Mouse (Mus musculus) liver, embryonic 15.5 days (tissue): ENCODE measurements around the gene Polr1c. TPM values are rescaled to one million over a fixed set of nuclear protein-coding genes. Genes with fewer than 3 reads are reported as not detected.
A peak's percentile ranks its signal among the peaks of the same experiment; 100 is the strongest.

Experiments used
- ATAC-seq: fragments of 200-750 bp; cut with Nextera tagmentation; 2 replicates; pipeline ENCODE4 v1.8.0; 2017; ENCODE audit warnings: moderate number of reproducible peaks, mild to moderate bottlenecking, moderate library complexity; ENCODE audit not compliant: insufficient read depth
- H3K27ac ChIP-seq: fragments of 300-500 bp; sonication (generic); replicated peaks from 2 replicates; pipeline ENCODE4 v1.5.1; 2015; ENCODE audit warnings: mild to moderate bottlenecking, inconsistent platforms
- H3K27me3 ChIP-seq: fragments of 300-500 bp; sonication (generic); 2 replicates; pipeline ENCODE4 v1.6.1; 2015; ENCODE audit warnings: mild to moderate bottlenecking, inconsistent platforms
- H3K36me3 ChIP-seq: fragments of 300-500 bp; sonication (generic); replicated peaks from 2 replicates; pipeline ENCODE4 v1.6.1; 2015; ENCODE audit warnings: moderate library complexity, mild to moderate bottlenecking, inconsistent platforms
- H3K4me1 ChIP-seq: fragments of 300-500 bp; sonication (generic); replicated peaks from 2 replicates; pipeline ENCODE4 v1.6.1; 2015; ENCODE audit warnings: inconsistent platforms
- H3K4me2 ChIP-seq: fragments of 300-500 bp; sonication (generic); 2 replicates; pipeline ENCODE4 v1.6.1; 2015; ENCODE audit warnings: moderate library complexity, mild to moderate bottlenecking, inconsistent platforms
- H3K4me3 ChIP-seq: fragments of 300-500 bp; sonication (generic); replicated peaks from 2 replicates; pipeline ENCODE4 v1.5.1; 2015; ENCODE audit warnings: mild to moderate bottlenecking, inconsistent platforms
- H3K9ac ChIP-seq: fragments of 300-500 bp; sonication (generic); 2 replicates; pipeline ENCODE4 v1.6.1; 2015; ENCODE audit warnings: moderate library complexity, mild to moderate bottlenecking, inconsistent platforms
- H3K9me3 ChIP-seq: fragments of 300-500 bp; sonication (generic); replicated peaks from 2 replicates; pipeline ENCODE4 v1.6.1; 2016; ENCODE audit warnings: inconsistent platforms
- WGBS: fragments of 180-500 bp; shearing (Covaris S2); methylation state at CpG from one replicate; pipeline ENCODE4 v1.1.7; 2015; ENCODE audit warnings: mixed read lengths; ENCODE audit not compliant: insufficient replicate concordance; 5-methylcytosine and 5-hydroxymethylcytosine counted together
- polyA plus RNA-seq: library from polyadenylated mRNA; unstranded; fragments of >200 nt; fragmentation: Nextera tagmentation; extraction: Ambion mirVana; gene quantifications from 2 replicates; pipeline ENCODE4 v1.2.1, GENCODE M21; 2015

Gene Polr1c
- polyA plus RNA-seq, 1 experiment from 2014 or later: 30.6 TPM

DNA sequence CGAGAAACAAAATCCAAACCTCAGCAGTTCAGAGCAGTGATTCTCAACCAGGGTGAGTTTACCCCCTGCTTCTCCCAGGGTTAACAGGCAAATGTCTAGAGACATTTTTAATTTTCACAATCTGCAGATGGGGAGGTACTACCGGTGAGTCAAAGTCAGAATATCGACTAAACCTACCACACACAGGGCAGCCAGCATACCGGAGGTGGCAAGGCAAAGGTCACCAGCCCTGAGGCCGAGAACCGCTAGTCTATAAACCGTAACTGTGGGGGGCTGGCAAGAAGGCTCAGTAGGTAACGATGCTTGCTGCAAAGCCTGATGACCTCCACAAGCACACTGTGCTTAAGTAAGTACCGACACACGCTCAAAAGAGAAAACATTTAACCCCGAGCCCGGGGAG is 17.6 kb upstream of the Polr1c start:
- no peak overlapping the region for H3K9ac ChIP-seq
- no peak overlapping the region for H3K27ac ChIP-seq
- H3K4me3 ChIP-seq: no peak overlapping the region
- H3K36me3 ChIP-seq: peaks cover 58% of the 10 kb centered on the region
- no peaks in the 10 kb centered on the region for H3K9me3 ChIP-seq
- ATAC-seq: no peak
- WGBS: 81% methylated on average over 12 of the region's 12 CpGs
- no peaks in the 10 kb centered on the region for H3K27me3 ChIP-seq
- no peak overlapping the region for H3K4me2 ChIP-seq
- H3K4me1 ChIP-seq: peaks cover 8% of the 10 kb centered on the region; the same call in 1 of the 2 replicates

DNA sequence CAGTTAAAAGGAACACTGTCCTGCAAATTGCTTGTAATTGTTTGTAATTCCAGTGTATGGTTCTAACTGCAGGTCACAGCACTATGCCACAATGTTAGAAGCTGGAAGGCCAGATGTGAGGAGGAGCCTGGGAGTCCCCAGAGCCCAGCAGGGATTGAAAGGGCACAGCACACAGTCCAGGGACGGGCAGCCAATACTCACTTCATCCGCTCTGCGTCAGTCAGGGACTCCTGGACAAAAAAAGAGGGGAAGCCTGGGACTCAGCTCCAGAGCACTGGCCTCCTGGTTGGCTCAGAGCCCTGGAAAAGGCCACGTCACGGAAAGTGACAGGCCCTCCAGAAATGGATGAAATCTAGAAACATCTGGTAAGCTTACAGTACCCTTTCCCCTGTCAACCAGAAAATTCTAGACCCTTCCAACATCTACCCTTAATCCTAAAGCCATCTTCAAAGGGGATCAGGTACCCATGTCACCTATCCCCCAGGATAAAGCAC is 14.4 kb upstream of the Polr1c start:
- H3K4me3 ChIP-seq: no peak overlapping the region
- H3K4me1 ChIP-seq: peaks cover 8% of the 10 kb centered on the region; the same call in 1 of the 2 replicates
- WGBS: 88% methylated on average over 5 of the region's 5 CpGs
- no peak overlapping the region for H3K4me2 ChIP-seq
- no peak for ATAC-seq
- H3K27ac ChIP-seq: no peak overlapping the region
- peaks cover 77% of the 10 kb centered on the region for H3K36me3 ChIP-seq
- no peaks in the 10 kb centered on the region for H3K27me3 ChIP-seq
- no peaks in the 10 kb centered on the region for H3K9me3 ChIP-seq
- no peak overlapping the region for H3K9ac ChIP-seq

DNA sequence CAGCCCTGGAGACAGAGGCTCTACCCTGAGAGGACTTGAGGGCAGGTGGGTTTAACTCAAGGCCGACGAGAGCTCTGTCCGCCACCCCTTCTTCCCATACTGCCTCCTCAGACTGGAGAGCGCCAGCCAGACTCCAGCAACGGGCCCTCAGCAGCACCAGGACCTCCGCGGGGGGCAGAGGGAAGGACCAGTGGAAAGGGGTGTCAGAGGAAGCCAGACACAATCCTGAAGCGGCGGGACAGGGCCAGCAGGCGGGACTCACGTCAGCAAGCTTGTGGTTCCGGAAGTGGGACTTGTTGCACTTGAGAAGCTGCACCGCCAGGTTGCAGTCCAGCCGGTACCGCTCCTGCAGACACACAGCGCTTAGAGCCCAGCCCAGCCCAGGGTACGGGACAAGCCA is 11.8 kb upstream of the Polr1c start:
- no peak for ATAC-seq
- Histone ChIP-seq H3K4me3 (no peak overlapping the region), H3K36me3 (peaks cover 67% of the 10 kb centered on the region), H3K9me3 (no peaks in the 10 kb centered on the region), H3K9ac (no peak overlapping the region), H3K4me2 (no peak overlapping the region), H3K27ac (no peak overlapping the region), H3K4me1 (no peaks in the 10 kb centered on the region; the same call in 1 of the 2 replicates), H3K27me3 (peaks cover 22% of the 10 kb centered on the region)
- 81% methylated on average over 17 of the region's 17 CpGs for WGBS

DNA sequence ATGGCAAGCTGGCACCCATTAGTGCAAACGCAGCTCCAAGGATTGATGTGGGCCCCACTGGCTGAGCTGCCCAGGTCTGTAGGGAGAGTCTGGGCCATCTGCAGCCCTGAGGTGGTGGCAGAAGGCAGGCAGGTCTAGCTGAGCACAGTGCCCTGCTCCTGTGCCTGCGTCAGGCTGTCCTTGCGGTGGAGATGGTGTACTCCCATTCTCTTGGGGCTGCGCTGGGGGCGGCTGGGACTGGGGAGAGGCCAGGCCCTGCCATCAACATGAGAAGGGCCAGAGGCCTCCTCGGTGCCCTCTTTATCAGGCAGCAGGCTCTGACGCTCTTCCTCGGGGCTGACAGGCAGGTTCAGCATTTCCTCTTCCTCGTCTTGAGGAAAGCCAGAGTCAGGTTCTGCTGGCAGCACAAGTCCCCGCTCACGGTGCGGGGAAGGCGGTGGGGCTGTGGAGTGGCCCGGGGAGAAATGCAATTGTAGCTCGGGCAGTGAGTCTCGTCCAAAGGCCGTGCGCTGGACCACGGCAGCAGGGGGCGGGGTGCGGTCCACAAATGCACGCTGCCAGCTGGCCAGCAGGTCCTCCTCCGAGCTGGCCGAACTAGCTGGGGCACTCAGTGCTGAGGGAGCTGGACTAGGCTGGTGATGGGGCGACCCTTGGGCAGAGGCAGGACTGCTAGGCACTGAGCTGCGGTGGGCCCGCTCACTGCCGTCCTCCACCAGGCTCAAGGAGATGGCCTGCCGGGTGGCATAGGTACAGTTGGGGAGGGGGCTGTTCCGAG is 10.6 kb upstream of the Polr1c start:
- no peak overlapping the region for H3K4me2 ChIP-seq
- no peak overlapping the region for H3K4me3 ChIP-seq
- no peaks in the 10 kb centered on the region for H3K9me3 ChIP-seq
- H3K36me3 ChIP-seq: peaks cover 55% of the 10 kb centered on the region
- H3K9ac ChIP-seq: no peak overlapping the region
- peaks cover 34% of the 10 kb centered on the region for H3K27me3 ChIP-seq
- H3K27ac ChIP-seq: no peak overlapping the region
- WGBS: 67% methylated on average over 30 of the region's 30 CpGs
- H3K4me1 ChIP-seq: peaks cover 12% of the 10 kb centered on the region
- ATAC-seq: no peak

DNA sequence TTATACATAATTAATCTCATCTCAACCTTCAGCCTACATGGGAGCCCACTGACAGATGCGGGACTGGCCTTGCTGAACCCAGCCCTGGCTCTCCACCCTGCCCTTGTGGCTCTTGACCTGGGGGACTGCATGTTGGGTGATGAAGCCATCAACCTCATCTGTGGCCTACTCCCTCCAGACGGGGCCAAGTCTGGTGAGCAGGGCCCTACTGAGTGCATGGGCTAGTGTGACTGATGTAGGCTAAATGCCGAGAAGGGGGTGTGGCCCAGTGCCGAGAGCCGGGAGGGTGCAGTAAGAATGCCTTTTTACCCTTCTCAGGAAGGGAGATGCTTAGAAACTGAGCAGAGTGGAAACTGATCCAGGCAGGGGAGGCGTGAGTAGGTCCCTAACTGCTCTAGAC is 7.3 kb upstream of the Polr1c start:
- Histone ChIP-seq H3K4me3 (no peak overlapping the region), H3K9me3 (no peaks in the 10 kb centered on the region), H3K9ac (no peak overlapping the region), H3K27me3 (peaks cover 39% of the 10 kb centered on the region), H3K36me3 (peaks cover 45% of the 10 kb centered on the region), H3K4me2 (no peak overlapping the region), H3K4me1 (peaks cover 20% of the 10 kb centered on the region), H3K27ac (no peak overlapping the region)
- 39% methylated on average over 6 of the region's 6 CpGs for WGBS
- ATAC-seq: no peak

DNA sequence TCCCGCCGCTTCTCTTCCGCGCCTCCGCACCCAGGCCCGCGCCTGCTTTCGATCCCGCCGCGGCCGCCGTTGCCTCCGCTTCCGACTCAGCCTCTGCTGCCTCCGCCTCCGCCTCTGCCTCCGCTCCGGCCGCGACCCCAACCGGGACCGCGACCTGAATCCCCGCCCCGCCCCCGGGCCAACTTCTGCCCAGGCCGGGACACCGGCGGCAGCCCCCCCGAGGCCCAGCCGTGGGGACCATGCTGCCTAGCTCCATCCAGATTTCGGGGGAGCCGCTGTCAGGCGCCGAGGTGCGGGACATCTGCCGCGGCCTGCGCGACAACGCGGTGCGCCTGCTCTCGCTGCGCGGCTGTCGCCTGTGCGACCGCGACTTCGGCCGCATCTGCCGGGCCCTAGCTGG is 6.3 kb upstream of the Polr1c start:
- peak overlapping the region; percentile 95 for H3K4me2 ChIP-seq
- WGBS: under 1% methylated on average over 54 of the region's 54 CpGs
- H3K36me3 ChIP-seq: peaks cover 45% of the 10 kb centered on the region
- H3K9ac ChIP-seq: peak overlapping the region; percentile 25; the same call in 1 of the 2 replicates
- H3K27me3 ChIP-seq: peaks cover 39% of the 10 kb centered on the region
- H3K4me1 ChIP-seq: peaks cover 29% of the 10 kb centered on the region
- peak overlapping the region; percentile 62 for H3K4me3 ChIP-seq
- peak; percentile 8; the same call in 1 of the 2 replicates for ATAC-seq
- H3K27ac ChIP-seq: no peak overlapping the region
- H3K9me3 ChIP-seq: no peaks in the 10 kb centered on the region

DNA sequence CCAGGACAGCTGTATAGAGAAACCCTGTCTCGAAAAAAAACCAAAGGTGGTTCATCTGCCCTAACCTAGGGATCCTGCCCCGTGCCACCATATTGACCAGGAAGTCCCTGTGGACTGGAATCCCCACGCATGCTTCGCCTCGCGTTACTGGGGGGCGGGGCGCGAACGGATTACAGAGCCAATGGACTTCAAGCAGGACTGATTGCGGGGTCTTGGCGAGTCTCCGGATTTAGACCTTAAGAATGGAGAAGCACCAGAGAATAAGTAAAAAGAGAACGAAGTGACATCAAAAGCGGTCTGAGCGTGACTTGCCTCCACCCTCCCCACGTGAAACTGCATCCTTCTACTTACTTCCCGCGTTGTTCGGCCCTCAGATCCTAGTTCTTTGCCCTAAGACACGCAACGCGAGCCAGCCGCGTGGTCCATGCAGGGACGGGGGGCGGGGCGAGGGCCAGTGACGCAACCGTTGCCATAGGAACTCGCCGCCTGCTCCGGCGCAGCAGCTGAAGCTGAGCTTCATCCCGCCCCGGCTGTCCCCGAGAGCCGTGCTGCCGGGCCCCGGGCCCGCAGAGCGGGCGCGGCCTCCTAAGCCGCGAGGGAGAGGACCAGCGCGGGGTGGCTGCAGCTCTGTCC is 5.7 kb upstream of the Polr1c start, which contains the start of gene Lrrc73:
Gene Lrrc73, plus strand, starts transcription at position 80 of the 633 bp plus-strand sequence.
- H3K27ac ChIP-seq: no peak within 1 kb of the TSS
- peak; percentile 67 for ATAC-seq
- peak within 1 kb of the TSS; percentile 62 for H3K4me3 ChIP-seq
- peak within 1 kb of the TSS; percentile 95 for H3K4me2 ChIP-seq
- H3K9me3 ChIP-seq: no peaks in the 10 kb centered on the region
- 2% methylated on average over 48 of the region's 48 CpGs for WGBS
- H3K27me3 ChIP-seq: peaks cover 39% of the 10 kb centered on the region
- H3K9ac ChIP-seq: peak within 1 kb of the TSS; percentile 25
- peaks cover 35% of the 10 kb centered on the region for H3K4me1 ChIP-seq
- H3K36me3 ChIP-seq: peaks cover 45% of the 10 kb centered on the region

DNA sequence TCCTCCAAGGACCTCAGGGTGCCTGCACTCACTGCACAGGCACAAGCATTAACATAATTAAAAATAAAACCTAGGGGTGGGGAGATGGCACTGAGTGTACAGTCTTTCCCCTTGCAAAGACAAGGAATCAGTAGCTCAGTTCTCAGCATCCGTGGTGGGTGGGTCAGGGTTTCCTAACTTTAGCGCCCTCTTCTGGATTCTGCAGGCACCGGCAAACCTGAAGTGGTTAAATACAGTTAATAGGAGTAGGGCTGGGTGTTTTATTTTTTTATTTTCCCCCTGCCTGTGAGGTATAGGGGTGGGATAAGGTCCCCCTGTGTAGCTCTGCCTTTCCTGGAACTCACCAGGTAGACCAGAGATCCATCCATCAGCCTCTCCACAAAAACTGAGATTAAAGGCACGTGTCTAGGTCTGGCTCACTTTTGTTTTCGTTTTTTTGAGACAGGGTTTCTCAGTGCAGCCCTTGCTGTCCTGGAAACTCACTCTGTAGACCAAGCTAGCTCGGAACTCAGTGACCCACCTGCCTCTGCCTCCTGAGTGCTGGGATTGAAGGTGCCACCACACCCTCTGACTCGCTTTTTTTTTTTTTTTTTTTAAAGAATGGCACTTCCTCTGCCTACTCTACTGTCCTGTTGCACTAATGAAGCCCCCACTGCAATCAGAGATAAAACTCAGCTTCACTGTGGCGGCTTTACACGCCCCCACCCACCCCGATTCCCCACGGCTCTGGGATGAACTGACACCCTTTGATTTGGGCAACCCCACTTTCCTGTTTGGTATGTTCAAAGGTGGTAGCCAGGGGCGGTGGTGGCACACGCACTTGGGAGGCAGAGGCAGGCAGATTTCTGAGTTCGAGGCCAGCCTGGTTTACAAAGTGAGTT is 5.0 kb upstream of the Polr1c start:
- peak overlapping the region; percentile 95 for H3K4me2 ChIP-seq
- WGBS: 33% methylated on average over 14 of the region's 14 CpGs
- peaks cover 38% of the 10 kb centered on the region for H3K4me1 ChIP-seq
- H3K9me3 ChIP-seq: no peaks in the 10 kb centered on the region
- 0 out of 2 replicates have a peak overlapping the region, but pooled peaks have one; percentile 25 for H3K9ac ChIP-seq
- peaks cover 39% of the 10 kb centered on the region for H3K36me3 ChIP-seq
- peaks cover 39% of the 10 kb centered on the region for H3K27me3 ChIP-seq
- H3K4me3 ChIP-seq: peak overlapping the region; percentile 62
- ATAC-seq: no peak
- H3K27ac ChIP-seq: no peak overlapping the region

DNA sequence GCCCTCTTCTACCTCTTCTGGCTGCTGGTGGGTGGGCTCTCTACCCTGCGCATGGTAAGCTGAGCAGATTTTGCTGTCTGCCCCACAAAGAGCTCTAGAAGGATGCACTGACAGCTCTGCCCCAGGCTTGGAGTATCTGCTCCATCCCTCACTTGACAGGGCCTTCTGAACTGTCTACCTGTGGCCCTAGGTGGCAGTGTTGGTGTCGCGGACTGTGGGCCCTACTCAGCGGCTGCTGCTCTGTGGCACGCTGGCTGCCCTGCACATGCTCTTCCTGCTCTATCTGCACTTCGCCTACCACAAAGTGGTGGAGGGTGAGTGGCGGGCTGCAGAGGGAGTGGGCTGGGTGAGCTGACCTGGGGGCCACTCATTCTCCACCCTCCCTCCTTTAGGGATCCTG is 3.3 kb upstream of the Polr1c start:
- Histone ChIP-seq H3K9ac (no peak overlapping the region), H3K9me3 (no peaks in the 10 kb centered on the region), H3K4me1 (peaks cover 52% of the 10 kb centered on the region), H3K27ac (no peak overlapping the region), H3K4me3 (no peak overlapping the region), H3K27me3 (peaks cover 32% of the 10 kb centered on the region), H3K4me2 (no peak overlapping the region), H3K36me3 (peaks cover 40% of the 10 kb centered on the region)
- WGBS: 73% methylated on average over 7 of the region's 7 CpGs
- ATAC-seq: no peak

DNA sequence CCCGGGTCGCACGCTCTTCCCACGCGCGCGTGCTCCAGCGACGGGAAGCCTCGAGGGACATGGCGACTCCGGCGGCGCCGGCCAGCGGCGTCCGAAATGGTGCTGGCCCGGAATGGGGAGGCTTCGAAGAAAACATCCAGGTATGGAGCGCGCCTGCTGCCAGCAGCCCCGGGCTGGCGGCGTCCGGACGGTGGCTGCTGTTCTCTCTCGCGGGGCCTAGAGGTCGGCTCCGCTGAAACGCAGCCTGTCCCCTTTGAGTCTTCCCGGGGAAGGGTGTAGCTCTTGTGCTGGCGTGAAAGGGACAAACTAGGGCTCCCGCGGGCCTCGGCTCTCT is 302 bp upstream of the Polr1c start:
- Histone ChIP-seq H3K27ac (peak overlapping the region; percentile 81), H3K27me3 (peaks cover 2% of the 10 kb centered on the region), H3K4me3 (peak overlapping the region; percentile 81), H3K9me3 (no peaks in the 10 kb centered on the region), H3K9ac (peak overlapping the region; percentile 93), H3K4me1 (peaks cover 39% of the 10 kb centered on the region), H3K4me2 (peak overlapping the region; percentile 88), H3K36me3 (peaks cover 70% of the 10 kb centered on the region)
- peak; percentile 56 for ATAC-seq
- under 1% methylated on average over 37 of the region's 37 CpGs for WGBS
